Comparison of ENCODE assay signal across 12 mouse cellular contexts in genomic region chrX:48435477-48435900, GRCm38 (mm10). TPM values are rescaled to one million over a fixed set of nuclear protein-coding genes. Genes with fewer than 3 reads are reported as not detected.
A peak's percentile ranks its signal among the peaks of the same experiment; 100 is the strongest.
DNase-seq lines count a peak whose midpoint lies in the region; ATAC-seq lines count a peak whose summit lies in the region.
"Had no signal": no experiment of that assay in that cellular context is flagged by ENCODE, and none has a peak within 500 bp of the region (broad histone marks: within the 10 kb centered on the region; RNA-seq: fewer than 3 reads in every experiment).

No protein-coding gene starts in this region.

- no peaks in the 10 kb centered on the region for H3K4me1 ChIP-seq in forebrain, embryonic 12.5 days
- no peaks in the 10 kb centered on the region for H3K4me1 ChIP-seq in hindbrain, embryonic 12.5 days

- no peak overlapping the region for H3K9ac ChIP-seq in forebrain, embryonic 12.5 days
- H3K9ac ChIP-seq in hindbrain, embryonic 12.5 days, result no peak overlapping the region
- H3K9ac ChIP-seq: lung, embryonic 14.5 days had no signal

- no peak overlapping the region for H3K4me3 ChIP-seq in forebrain, embryonic 12.5 days (replicated peaks)
- no peak overlapping the region for H3K4me3 ChIP-seq in hindbrain, embryonic 12.5 days
- H3K4me3 ChIP-seq: erythroblast, embryonic 14.5 days had no signal

- H3K27ac ChIP-seq in forebrain, embryonic 12.5 days, result no peak overlapping the region
- H3K27ac ChIP-seq in hindbrain, embryonic 12.5 days, result no peak overlapping the region

- H3K4me2 ChIP-seq in forebrain, embryonic 12.5 days, result no peak overlapping the region
- no peak overlapping the region for H3K4me2 ChIP-seq in hindbrain, embryonic 12.5 days (replicated peaks)
- H3K4me2 ChIP-seq: lung, embryonic 14.5 days had no signal

- ATAC-seq in megakaryocyte progenitor cell, adult 5-6 weeks (replicated peaks; ENCODE audit: poor library complexity), result peak; percentile 60
- no peak for ATAC-seq in forebrain, embryonic 12.5 days (ENCODE audit: low FRiP score)
- no peak for ATAC-seq in hindbrain, embryonic 12.5 days (ENCODE audit: low FRiP score)
- ATAC-seq: hindbrain, embryonic 16.5 days had no signal

- no peaks in the 10 kb centered on the region for H3K9me3 ChIP-seq in forebrain, embryonic 12.5 days
- no peaks in the 10 kb centered on the region for H3K9me3 ChIP-seq in hindbrain, embryonic 12.5 days (replicated peaks)

- peak; percentile 43 for DNase-seq in 3T3-L1 (ENCODE audit: low read depth, low spot score)
- DNase-seq in CD4-positive helper T cell, adult 2 months (ENCODE audit: low read depth, low spot score), result peak; percentile 30
- DNase-seq in gastrocnemius, postnatal 25 days, result peak; percentile 59
- DNase-seq in embryo, embryonic 10 days (ENCODE audit: low spot score), result no peak
- DNase-seq: cerebellum, adult 18-20 months; lung, embryonic 14.5 days; retina, postnatal 1 day had no signal

- H3K36me3 ChIP-seq in forebrain, embryonic 12.5 days (replicated peaks), result no peaks in the 10 kb centered on the region
- H3K36me3 ChIP-seq in hindbrain, embryonic 12.5 days, result no peaks in the 10 kb centered on the region

- 84% methylated on average over 9 of the region's 9 CpGs for WGBS in forebrain, embryonic 12.5 days
- 88% methylated on average over 9 of the region's 9 CpGs for WGBS in hindbrain, embryonic 12.5 days

- H3K27me3 ChIP-seq in forebrain, embryonic 12.5 days, result no peaks in the 10 kb centered on the region
- H3K27me3 ChIP-seq in hindbrain, embryonic 12.5 days, result no peaks in the 10 kb centered on the region

RNA-seq across cellular contexts. Expression of gene Elf4, which starts 27.4 kb away (rescaled TPM):
- 1 to 10 TPM; 2.1 to 2.5 TPM for total RNA-seq in gastrocnemius, postnatal 25 days (2021)
- total RNA-seq in megakaryocyte progenitor cell, adult 5-6 weeks (2015), result 54.9 and 57.2 TPM in 2 replicates
- total RNA-seq in megakaryocyte progenitor cell, adult 5-6 weeks (2017), result 12.7 and 13.2 TPM in 2 replicates
- polyA plus RNA-seq in forebrain, embryonic 12.5 days (2016; fragmentation: Nextera tagmentation; extraction: Ambion mirVana), result 1.6 and 1.7 TPM in 2 replicates
- 2.1 and 2.9 TPM in 2 replicates for polyA plus RNA-seq in hindbrain, embryonic 12.5 days (2016; fragmentation: Nextera tagmentation; extraction: Ambion mirVana)
